Mouse (Mus musculus): Measurements from ENCODE around the gene Nufip2.

DNA sequence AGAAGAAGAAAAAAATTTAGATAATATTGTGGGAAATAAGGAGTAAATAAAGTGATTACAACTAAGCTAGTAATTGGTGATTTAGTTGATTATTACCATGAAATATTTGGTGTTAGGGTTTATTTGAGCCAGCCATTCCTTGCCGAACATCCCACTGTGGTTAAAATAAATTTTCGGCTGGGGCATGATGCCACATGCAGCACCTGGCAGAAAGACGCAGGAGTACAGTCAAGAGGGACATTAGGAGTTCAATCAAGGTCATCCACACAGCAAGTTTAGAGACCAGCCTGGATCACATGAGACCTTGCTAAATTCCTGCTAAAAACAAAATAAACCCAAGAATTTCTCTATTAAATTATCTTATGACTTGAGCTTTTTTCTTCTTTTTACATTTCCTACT, 23.1 kb downstream of the Nufip2 start:
- TF ChIP-seq CTCF (IDR thresholded peaks at IDR 0.05; ENCODE audit: low read depth) (no peak), EP300 (IDR thresholded peaks at IDR 0.05; ENCODE audit: low read depth) (no peak)

All from liver, embryonic 14.5 days (tissue).